Mouse (Mus musculus): ENCODE data around the gene Mtch2.
"Not testable (repeated sequence)": the region's sequence is repeated elsewhere in the genome, so short reads cannot be mapped to it uniquely, and the experiment has no call there.

Gene Mtch2

DNA sequence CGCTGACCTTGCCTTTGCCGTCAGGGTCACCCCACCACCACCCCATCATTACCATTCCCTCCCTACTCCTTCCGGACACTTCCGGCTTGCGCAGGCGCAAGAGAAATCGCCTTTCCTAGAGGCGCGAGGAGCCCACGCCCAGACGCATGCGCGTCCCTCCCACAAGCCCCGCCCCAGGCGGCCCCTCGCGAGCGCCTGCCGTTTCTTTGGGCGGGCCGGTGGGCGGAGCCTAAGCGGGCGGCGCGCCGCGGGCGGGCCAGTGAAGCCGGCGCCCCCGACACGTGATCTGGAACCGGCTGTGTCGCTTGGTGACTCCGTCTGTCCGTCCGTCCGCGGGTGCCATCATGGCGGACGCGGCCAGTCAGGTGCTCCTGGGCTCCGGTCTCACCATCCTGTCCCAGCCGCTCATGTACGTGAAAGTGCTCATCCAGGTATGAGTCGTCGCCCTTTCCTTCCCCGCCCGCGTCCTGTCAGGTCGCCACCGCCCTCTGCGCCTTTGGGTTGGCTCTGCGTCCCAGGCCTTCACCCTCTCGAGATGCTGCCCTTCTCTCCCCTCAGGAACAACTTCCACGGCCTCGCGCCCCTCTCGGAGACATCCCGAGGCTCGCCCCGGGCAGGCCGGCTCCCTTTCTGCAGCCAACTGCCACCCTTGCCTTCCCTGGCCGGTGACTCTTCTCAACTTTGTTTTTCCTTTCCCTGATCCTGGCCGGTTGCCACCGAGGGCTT, at the start of gene Mtch2:
Gene Mtch2 (plus strand): TSS at position 201 of the 726 bp plus-strand sequence.
- DNase-seq: peak; percentile 98 to 99

DNA sequence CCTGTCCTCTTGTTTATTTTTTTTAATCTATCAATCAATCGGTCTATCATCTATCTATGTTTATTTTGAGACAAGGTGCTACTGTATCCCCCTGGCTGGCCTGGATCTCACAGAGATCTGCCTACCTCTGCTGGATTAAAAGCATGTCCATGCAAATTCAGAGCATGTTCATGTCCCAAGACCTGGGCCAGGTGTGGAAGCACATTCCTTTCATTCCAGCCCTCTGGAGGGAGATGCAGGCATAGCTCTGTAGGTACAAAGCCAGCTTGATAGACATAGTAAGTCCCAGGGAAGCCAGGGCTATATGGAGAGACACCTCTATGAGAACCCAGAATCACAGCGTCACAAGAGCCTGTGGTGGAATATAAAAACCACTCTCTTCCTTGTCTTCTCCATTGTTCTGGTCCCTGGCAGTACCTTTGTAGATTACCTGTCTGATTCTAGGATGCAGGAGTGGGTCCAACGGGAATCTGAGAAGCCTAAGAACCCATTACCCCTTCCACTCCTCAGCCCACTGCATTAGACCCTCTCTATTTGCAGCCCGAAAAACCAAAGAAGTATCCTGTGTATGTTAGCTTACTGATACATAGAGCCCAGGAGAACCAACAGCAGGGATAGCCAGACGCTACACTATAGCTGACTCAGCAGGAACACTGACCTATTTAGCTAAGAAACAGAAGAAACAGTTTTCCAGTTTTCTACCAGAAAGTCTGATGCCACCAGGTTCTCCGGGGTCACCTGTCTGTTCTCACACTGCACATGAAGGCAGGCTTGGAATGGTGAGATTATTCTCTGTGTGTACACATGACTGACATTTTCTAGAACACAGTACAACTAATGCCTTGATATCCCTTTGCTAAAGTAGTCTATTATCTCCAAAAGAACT, 38.5 kb upstream of the Mtch2 start:
- DNase-seq: no peak

DNA sequence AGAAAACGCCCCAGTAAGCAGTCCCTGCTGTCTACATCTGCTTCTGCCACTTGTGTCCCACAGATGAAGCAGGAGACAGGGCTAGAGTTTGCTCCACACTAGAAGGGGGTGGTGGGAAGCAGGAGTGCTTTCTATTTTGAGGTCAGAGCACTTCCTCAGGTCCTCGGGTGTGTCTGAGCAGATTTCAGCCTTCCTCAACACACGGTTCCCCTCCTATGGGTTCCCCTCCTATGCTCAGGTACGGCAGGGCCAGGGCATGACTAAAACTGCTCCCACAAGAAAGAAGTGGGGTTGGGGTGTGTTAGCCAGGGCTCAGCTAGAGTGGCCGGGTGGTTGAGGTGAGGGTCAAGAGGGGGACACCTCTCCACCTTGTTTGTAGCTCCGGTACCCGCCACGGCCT, 36.2 kb upstream of the Mtch2 start:
- DNase-seq: no peak

DNA sequence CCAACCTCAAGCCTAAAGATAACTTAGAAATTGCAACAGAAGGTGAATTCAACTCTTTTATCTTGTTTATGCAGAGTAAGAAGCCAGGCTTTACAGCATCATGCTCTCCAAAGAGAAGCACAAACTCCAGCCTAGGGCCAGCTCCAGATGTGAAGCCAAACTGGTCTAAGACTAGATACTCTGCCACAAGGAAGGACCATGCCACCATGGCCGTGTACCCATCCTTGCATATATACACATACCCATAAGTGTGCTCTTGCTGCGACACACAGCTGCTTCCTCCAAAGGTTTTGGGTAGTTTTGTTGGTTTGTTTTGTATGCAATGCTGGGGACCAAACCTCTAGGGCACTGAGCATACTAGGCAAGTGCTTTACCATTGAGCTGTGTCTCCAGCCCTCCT, 31.7 kb upstream of the Mtch2 start:
- DNase-seq: no peak

DNA sequence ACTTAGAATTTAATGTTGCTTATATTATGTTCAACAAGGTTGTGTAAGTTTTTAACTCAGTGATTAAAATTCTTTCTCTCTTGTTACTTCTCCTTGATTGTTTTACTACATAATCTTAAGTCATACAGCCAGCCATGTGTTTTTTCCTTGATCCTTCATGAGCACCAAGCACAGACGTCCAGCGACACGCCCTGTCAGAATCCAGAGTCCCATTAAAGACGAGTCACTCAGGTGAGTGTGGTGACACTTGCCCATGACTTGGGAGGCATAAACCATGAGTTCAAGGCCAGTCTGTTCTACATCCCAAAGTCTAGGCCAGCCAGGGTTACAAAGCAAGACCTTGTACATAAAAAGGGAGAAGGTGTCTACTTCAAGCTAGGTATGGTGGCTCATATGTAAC, 30.8 kb upstream of the Mtch2 start:
- no peak for DNase-seq

GRCm38 (mm10) chr2:90818710-90819109, 28.2 kb upstream of the Mtch2 start:
- DNase-seq: no peak

DNA sequence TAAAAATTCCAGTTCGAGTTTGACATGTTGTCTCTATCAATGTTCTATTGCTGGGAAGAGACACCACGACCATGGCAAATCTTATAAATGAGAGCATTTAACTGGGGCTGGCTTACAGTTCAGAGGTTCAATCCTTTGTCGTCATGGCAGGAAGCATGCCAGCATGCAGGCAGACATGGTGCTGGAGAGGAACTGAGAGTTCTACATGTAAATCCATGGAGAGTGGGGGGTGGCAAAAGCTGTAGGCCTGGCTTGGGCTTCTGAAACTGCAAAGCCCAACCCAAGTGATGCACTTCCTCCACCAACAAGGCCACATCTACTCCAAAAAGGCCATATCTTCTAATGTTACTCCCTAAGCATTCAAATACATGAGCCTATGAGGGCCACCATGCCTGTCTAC, 26.1 kb upstream of the Mtch2 start:
- no peak for DNase-seq

GRCm38 (mm10) chr2:90822978-90823377, 24.0 kb upstream of the Mtch2 start:
- no peak for DNase-seq

- DNase-seq: no peak
Observed at GRCm38 (mm10) chr2:90823781-90824180, 23.2 kb upstream of the Mtch2 start.

GRCm38 (mm10) chr2:90824528-90824927, 22.4 kb upstream of the Mtch2 start:
- DNase-seq: not testable (repeated sequence)

- DNase-seq: no peak
Observed at GRCm38 (mm10) chr2:90825515-90826172, 21.3 kb upstream of the Mtch2 start.

- DNase-seq: no peak
Observed at GRCm38 (mm10) chr2:90828739-90829138, 18.2 kb upstream of the Mtch2 start.

DNA sequence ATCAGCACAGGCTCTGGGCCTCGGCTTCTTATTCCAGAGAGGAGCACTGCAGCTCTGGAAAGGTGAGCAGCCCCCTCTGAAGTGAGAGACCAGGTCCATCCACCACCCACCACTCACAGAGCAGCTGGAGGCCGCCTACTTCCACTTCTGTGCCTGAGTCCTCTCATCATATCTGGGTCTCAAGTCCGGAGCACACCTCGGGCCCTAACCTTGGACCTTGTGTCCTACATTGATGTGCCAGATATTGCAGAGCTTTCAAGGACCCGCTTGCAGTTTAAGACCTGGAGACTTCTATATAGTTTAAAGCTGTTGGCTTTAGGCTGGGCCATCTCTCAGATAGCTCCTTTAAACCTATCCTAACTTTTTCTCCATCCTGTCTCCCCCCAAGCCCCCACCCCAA, 13.5 kb upstream of the Mtch2 start:
- no peak for DNase-seq

GRCm38 (mm10) chr2:90838621-90839020, 8.3 kb upstream of the Mtch2 start:
- DNase-seq: no peak

DNA sequence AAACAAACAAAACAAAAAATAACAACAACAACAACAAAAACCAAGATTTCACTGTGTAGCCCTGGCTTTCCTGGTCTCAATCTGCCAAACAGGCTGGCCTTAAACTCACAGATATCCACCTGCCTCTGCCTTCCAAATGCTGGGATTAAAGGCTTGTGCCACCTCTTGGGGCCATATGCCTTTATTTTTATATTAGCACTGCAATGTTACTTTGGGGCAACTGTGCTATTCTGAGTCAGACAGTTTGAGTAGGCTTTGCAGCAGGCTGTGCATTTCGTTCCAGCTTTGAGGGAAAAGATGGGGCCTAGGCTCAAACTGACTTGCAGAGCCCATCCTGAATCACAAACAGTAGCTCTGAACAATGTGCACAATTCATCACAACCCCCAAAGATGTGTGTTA, 3.3 kb upstream of the Mtch2 start:
- no peak for DNase-seq

GRCm38 (mm10) chr2:90844262-90844661, 2.7 kb upstream of the Mtch2 start:
- DNase-seq: no peak

GRCm38 (mm10) chr2:90845234-90845633, 1.7 kb upstream of the Mtch2 start:
- no peak for DNase-seq

GRCm38 (mm10) chr2:90846171-90846570, 784 bp upstream of the Mtch2 start:
- DNase-seq: no peak

DNA sequence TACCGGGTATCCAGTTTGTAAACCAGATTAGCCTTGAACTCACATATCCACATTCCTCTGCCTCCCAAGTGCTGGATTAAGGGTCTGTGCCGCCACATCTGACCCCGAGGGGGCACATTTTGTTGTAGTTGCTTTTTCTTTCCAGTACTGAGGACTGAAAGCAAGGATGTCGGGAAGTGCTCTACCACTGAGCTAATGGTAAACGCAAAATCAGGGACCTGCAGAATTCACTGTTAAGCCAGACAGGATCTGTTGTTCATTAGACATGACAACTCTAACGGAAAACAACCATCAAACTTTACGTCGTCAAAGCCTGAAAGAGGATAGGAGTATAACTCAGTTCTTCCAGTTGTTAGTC, 379 bp upstream of the Mtch2 start:
- no peak for DNase-seq

- no peak for DNase-seq
Observed at GRCm38 (mm10) chr2:90847681-90848050, 711 bp downstream of the Mtch2 start.

DNA sequence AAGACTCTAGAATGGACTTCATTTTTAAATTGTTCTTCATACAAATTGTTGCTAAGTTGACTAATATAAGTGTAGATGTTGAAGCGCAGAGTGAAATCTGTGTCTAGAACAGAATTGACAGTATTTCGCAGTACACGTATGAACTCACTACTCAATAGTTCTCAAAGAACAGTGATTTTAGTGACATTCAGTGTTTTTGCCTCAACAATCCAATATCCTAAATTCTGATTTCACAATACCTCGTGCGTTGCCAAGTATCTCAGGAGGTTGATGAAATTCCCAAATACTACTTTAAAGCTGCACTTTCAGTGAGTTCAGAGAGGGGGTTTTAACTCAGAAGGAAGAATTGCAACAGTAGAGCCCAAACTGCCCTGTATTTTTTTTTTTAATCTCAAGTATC, 1.4 kb downstream of the Mtch2 start:
- no peak for DNase-seq

DNA sequence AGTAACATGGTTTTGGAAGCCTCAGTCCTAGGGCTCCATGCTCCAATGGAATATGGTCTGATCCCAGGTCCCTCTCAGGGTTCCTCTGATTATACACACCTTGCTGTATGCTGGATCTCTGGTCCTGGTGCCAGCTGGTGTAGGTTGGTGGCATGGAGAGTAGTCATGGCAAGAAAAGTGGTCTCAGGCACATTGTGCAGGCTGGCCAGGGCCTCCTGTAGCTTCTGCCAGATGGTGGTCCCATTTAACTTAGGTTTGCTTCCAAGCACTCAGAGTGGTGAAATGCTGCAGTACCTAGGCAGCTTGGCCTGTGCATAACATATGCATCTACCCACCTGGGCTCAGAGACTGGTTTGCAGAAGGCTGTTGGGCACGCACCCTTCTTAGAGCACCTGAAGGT, 3.4 kb downstream of the Mtch2 start:
- no peak for DNase-seq

DNA sequence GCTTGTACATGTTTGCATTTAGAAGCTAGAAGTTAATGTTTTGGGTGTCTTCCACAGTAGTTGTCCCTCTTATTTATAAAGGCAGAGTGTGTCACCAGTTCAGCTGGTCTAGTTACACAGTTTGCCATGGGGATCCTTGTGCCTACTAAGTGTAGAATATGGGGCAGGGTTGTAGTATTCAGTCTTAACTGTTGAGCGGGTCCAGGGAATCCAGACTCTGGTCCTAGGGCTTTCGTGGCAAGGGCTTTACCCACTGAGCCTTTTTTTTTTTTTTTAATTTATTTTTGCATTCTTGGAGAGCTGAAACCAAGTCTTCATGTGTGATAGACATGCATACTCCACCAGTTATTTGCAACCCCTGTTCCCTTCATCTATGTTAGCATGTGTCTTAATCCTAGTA, 14.5 kb downstream of the Mtch2 start:
- DNase-seq: no peak

DNA sequence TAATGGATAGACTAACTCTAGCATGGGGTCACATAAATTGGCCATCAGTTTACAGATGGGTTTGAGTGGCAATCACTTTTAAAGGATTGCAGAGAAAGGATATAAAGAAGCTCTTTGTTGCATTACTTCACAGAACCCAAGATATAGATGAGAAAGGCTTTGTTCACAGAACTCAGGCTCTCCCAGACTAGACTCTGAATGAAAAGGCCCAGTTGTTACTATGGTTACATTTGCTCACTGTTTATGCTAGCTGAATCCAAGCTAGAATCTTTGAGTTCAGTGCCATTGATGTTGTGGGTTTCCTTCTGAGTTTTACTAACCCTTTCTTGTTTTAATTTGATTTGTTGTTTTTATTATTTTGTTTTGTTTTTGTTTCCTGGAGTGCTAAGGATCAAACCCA, 17.2 kb downstream of the Mtch2 start:
- no peak for DNase-seq

Measured in spleen, adult 18-20 months (tissue).